Mouse (Mus musculus): ENCODE results near the gene Poc1a. TPM values are rescaled to one million over a fixed set of nuclear protein-coding genes. Genes with fewer than 3 reads are reported as not detected.

Gene Poc1a
- total RNA-seq, 2 experiments from 2014 or later = 12.5 to 15.4 TPM

- DNase-seq (ENCODE audit: low spot score in 2 of 2) = no peak
Measured at GRCm38 (mm10) chr9:106394649-106395602, 114.1 kb downstream of the Poc1a start.

GRCm38 (mm10) chr9:106397733-106398132 is 116.9 kb downstream of the Poc1a start:
- DNase-seq (ENCODE audit: low spot score in 2 of 2) = no peak

DNA sequence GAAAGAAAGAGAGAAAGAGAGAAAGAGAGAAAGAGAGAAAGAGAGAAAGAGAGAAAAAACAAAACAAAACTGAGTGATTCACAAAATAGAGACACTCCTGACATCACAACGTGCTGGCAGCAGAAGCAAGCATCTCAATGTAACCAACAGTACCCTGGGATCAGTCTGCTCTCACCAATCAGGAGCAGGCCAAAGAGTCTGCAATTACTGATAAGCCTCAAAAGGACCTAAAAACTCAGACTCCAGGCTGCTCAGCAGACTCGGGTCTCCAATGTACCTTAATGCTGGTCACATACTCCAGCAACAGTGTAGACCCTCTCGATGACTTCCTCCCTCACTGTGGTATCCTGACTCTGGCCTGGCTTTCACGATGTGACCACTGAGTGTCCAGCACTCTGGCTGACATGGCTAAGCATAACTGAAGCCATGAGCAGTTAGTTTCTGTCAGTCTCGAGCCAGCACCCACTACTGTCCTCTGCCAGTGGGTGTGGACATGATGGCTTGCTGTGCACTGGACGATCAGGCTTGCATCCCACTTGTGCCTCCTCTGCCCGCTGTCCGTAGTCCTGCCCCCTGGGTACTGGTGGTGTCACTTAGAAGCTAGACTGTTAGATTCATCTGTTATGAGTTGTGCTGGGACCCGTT is 117.9 kb downstream of the Poc1a start:
- DNase-seq (ENCODE audit: low spot score in 2 of 2) = no peak

DNA sequence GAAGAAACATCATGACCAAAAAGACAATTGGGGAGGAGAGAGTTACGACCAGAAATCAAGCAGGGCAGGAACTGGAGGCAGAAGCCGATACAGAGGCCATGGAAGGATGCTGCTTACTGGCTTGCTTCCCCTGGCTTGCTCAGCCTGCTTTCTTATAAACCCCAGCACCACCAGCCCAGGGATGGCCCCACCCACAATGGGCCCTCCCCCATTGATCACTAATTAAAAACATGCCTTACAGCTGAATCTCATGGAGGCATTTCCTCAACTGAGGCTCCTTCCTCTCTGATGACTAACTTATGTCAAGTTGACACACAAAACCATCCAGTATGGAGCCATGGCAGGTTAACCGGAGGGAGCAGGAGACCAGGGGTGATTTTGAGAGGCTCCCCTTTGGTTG is 118.9 kb downstream of the Poc1a start:
- no peak for DNase-seq (ENCODE audit: low spot score in 2 of 2)

Other genes with a start within 250 kb of the Poc1a start
- 1 to 10 TPM; 2.2 to 2.6 TPM for gene Col6a4, start 184.3 kb upstream of the Poc1a start, total RNA-seq (2021)
- 1 to 10 TPM; 4.2 to 4.8 TPM for gene Glyctk, start 122.9 kb upstream of the Poc1a start, total RNA-seq (2021)
- 100 to 1,000 TPM; 130 to 137 TPM for gene Wdr82, start 110.1 kb upstream of the Poc1a start, total RNA-seq (2021)
- 10 to 100 TPM; 18.9 to 19.2 TPM for gene Ppm1m, start 81.3 kb upstream of the Poc1a start, total RNA-seq (2021)
- gene Twf2, start 78.0 kb upstream of the Poc1a start, total RNA-seq (2021) = 10 to 100 TPM; 58.4 to 60.6 TPM
- gene Tlr9, start 58.5 kb upstream of the Poc1a start, total RNA-seq (2021) = 1 to 10 TPM; 1.0 to 1.5 TPM
- gene Alas1, start 32.4 kb upstream of the Poc1a start, total RNA-seq (2021) = 100 to 1,000 TPM; 141 to 144 TPM
- 10 to 100 TPM; 93.0 to 94.6 TPM for gene Dusp7, start 87.6 kb downstream of the Poc1a start, total RNA-seq (2021)
- 100 to 1,000 TPM; 274 to 289 TPM for gene Rpl29, start 148.4 kb downstream of the Poc1a start, total RNA-seq (2021)
- gene Acy1, start 157.3 kb downstream of the Poc1a start, total RNA-seq (2021) = 10 to 100 TPM; 14.3 to 16.8 TPM
- gene Abhd14b, start 166.4 kb downstream of the Poc1a start, total RNA-seq (2021) = 10 to 100 TPM; 11.6 to 12.2 TPM
- 10 to 100 TPM; 32.1 to 34.9 TPM for gene Abhd14a, start 166.6 kb downstream of the Poc1a start, total RNA-seq (2021)
- gene Pcbp4, start 172.2 kb downstream of the Poc1a start, total RNA-seq (2021) = 100 to 1,000 TPM; 186 to 198 TPM
- gene Gpr62, start 184.9 kb downstream of the Poc1a start, total RNA-seq (2021) = 10 to 100 TPM; 12.4 to 12.7 TPM
- 10 to 100 TPM; 28.5 to 29.2 TPM for gene Rrp9, start 194.9 kb downstream of the Poc1a start, total RNA-seq (2021)
- gene Parp3, start 195.9 kb downstream of the Poc1a start, total RNA-seq (2021) = 1 to 10 TPM; 3.8 to 5.0 TPM
- gene Iqcf1, start 218.9 kb downstream of the Poc1a start, total RNA-seq (2021) = not detected
- not detected for gene Iqcf5, start 233.5 kb downstream of the Poc1a start, total RNA-seq (2021)